Mouse (Mus musculus) common myeloid progenitor, adult 5-6 weeks (primary cell): ENCODE data around the gene Ppl. TPM values are rescaled to one million over a fixed set of nuclear protein-coding genes. Genes with fewer than 3 reads are reported as not detected.

Source experiments
- ATAC-seq: replicated peaks from 2 replicates; pipeline ENCODE4 v1.8.0; 2016; ENCODE audit warnings: low read depth, mild to moderate bottlenecking, moderate TSS enrichment, inconsistent platforms; ENCODE audit not compliant: poor library complexity, severe bottlenecking
- total RNA-seq: library from RNA; stranded (forward); fragments of 200-1000, 187-1606 nt; gene quantifications from 2 replicates; pipeline ENCODE4 v1.2.3, GENCODE M21; 2017

Ppl gene
- total RNA-seq, 1 experiment from 2014 or later = not detected

- peak; percentile 31 for ATAC-seq
Measured at GRCm38 (mm10) chr16:5049182-5049773, 82.9 kb downstream of the Ppl start.

- no peak for ATAC-seq
Measured at GRCm38 (mm10) chr16:5045322-5045721, 86.9 kb downstream of the Ppl start.

- ATAC-seq = no peak
Measured at GRCm38 (mm10) chr16:5036649-5037234, 95.5 kb downstream of the Ppl start.

Other genes with a start within 250 kb of the Ppl start
- gene Mgrn1, start 246.2 kb downstream of the Ppl start, total RNA-seq = 11.2 and 13.5 TPM in 2 replicates
- gene Nudt16l1, start 193.7 kb downstream of the Ppl start, total RNA-seq = 11.5 and 17.5 TPM in 2 replicates
- 16.4 and 25.4 TPM in 2 replicates for gene Anks3, start 168.2 kb downstream of the Ppl start, total RNA-seq
- not detected in 2 replicates for gene Sept12, start 134.6 kb downstream of the Ppl start, total RNA-seq
- not detected in 2 replicates for gene Smim22, start 125.1 kb downstream of the Ppl start, total RNA-seq
- gene Rogdi, start 118.9 kb downstream of the Ppl start, total RNA-seq = 6.7 and 10.7 TPM in 2 replicates
- 89.6 and 95.6 TPM in 2 replicates for gene Glyr1, start 82.6 kb downstream of the Ppl start, total RNA-seq
- 50.9 and 67.4 TPM in 2 replicates for gene Ubn1, start 82.4 kb downstream of the Ppl start, total RNA-seq
- not detected in 2 replicates for gene Sec14l5, start 14.7 kb upstream of the Ppl start, total RNA-seq
- 36.0 and 38.9 TPM in 2 replicates for gene Nagpa, start 71.6 kb upstream of the Ppl start, total RNA-seq
- not detected in 2 replicates for gene AU021092, start 89.9 kb upstream of the Ppl start, total RNA-seq
- gene Alg1, start 101.2 kb upstream of the Ppl start, total RNA-seq = 21.5 and 23.6 TPM in 2 replicates
- 16.9 and 30.5 TPM in 2 replicates for gene Eef2kmt, start 123.6 kb upstream of the Ppl start, total RNA-seq